Mouse (Mus musculus) MEL-GATA-1-ER (cell line): ENCODE data around the gene Gins3.

ENCODE experiments used
- DNase-seq: peaks from one replicate; pipeline ENCODE4 v3.0.0-alpha.2; 2012; ENCODE audit warnings: low read depth; ENCODE audit errors: extremely low read depth

The Gins3 gene

DNA sequence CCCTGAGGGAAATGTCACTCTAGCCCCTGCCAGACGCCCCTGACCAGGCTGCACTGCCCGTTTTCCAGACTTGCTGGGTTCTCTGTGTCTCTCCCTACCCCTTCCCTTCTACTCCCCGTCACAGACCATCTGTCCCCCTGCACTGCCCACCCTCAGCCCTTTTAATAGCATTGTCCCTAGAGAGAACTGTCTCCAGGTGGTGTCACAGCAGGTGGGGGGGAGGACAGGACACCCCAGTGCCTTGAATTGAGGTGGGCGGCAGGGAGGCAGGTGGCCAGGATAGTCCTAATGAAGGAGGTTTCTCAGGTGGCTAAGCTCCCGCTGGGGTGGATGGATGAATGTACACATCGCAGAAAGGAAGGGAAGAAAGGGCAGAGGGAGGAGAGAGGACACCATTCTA lies 61.4 kb downstream of the Gins3 start:
- no peak for DNase-seq
